Mouse (Mus musculus) neural tube, embryonic 14.5 days (tissue): ENCODE measurements at regions not wholly inside any gene's neighbourhood (a gene's known extent, or its start where the extent isn't known, plus 50 kb on each side); places are given as distances from the start of the nearest gene placed in this dataset.

Experiments
- ATAC-seq: fragments of 200-750 bp; cut with Nextera tagmentation; 2 replicates; pipeline ENCODE4 v1.8.0; 2017; ENCODE audit warnings: low read depth, mild to moderate bottlenecking, moderate TSS enrichment, moderate library complexity
- H3K27ac ChIP-seq: fragments of 300-500 bp; sonication (generic); 2 replicates; pipeline ENCODE4 v1.5.1; 2014; ENCODE audit warnings: low read depth, mild to moderate bottlenecking, control low read depth, low read length, moderate library complexity, mixed read lengths
- H3K27me3 ChIP-seq: fragments of 300-500 bp; sonication (generic); 2 replicates; pipeline ENCODE4 v1.6.1; 2014; ENCODE audit warnings: low read length; ENCODE audit not compliant: control insufficient read depth, insufficient read depth
- H3K36me3 ChIP-seq: fragments of 300-500 bp; sonication (generic); 2 replicates; pipeline ENCODE4 v1.6.1; 2014; ENCODE audit warnings: low read length, mixed read lengths; ENCODE audit not compliant: control insufficient read depth, insufficient read depth
- H3K4me1 ChIP-seq: fragments of 300-500 bp; sonication (generic); 2 replicates; pipeline ENCODE4 v1.6.1; 2014; ENCODE audit warnings: low read length; ENCODE audit not compliant: control insufficient read depth, insufficient read depth
- H3K4me2 ChIP-seq: fragments of 300-500 bp; sonication (generic); 2 replicates; pipeline ENCODE4 v1.6.1; 2014; ENCODE audit warnings: mild to moderate bottlenecking, low read depth, low read length, control low read depth
- H3K4me3 ChIP-seq: fragments of 300-500 bp; sonication (generic); 2 replicates; pipeline ENCODE4 v1.5.1; 2014; ENCODE audit warnings: low read depth, low read length, control low read depth, mixed read lengths
- H3K9ac ChIP-seq: fragments of 300-500 bp; sonication (generic); replicated peaks from 2 replicates; pipeline ENCODE4 v1.6.1; 2014; ENCODE audit warnings: low read depth, mild to moderate bottlenecking, control low read depth, low read length, mixed read lengths
- H3K9me3 ChIP-seq: fragments of 300-500 bp; sonication (generic); 2 replicates; pipeline ENCODE4 v1.6.1; 2016; ENCODE audit warnings: low read length; ENCODE audit not compliant: control insufficient read depth
- WGBS: fragments of 180-500 bp; shearing (Covaris S2); extraction: QIAGEN DNeasy Blood & Tissue Kit; methylation state at CpG from one replicate; pipeline ENCODE4 v1.1.7; 2014; 5-methylcytosine and 5-hydroxymethylcytosine counted together

- Histone ChIP-seq H3K27me3 (no peaks in the 10 kb centered on the region), H3K4me1 (no peaks in the 10 kb centered on the region), H3K9ac (no peak overlapping the region), H3K4me2 (no peak overlapping the region), H3K4me3 (no peak overlapping the region), H3K36me3 (no peaks in the 10 kb centered on the region), H3K9me3 (no peaks in the 10 kb centered on the region), H3K27ac (no peak overlapping the region)
- 85% methylated on average over 11 of the region's 11 CpGs for WGBS
- no peak for ATAC-seq
Measured at GRCm38 (mm10) chr13:52448902-52449301, 82.2 kb downstream of the Diras2 start.

GRCm38 (mm10) chr13:52451486-52451885 is 79.6 kb downstream of the Diras2 start:
- Histone ChIP-seq H3K4me3 (no peak overlapping the region), H3K36me3 (no peaks in the 10 kb centered on the region), H3K9ac (no peak overlapping the region), H3K9me3 (no peaks in the 10 kb centered on the region), H3K27me3 (no peaks in the 10 kb centered on the region), H3K27ac (no peak overlapping the region), H3K4me1 (no peaks in the 10 kb centered on the region), H3K4me2 (no peak overlapping the region)
- no peak for ATAC-seq
- WGBS = 40% methylated on average over 9 of the region's 9 CpGs

- no peak overlapping the region for H3K9ac ChIP-seq
- H3K4me3 ChIP-seq = no peak overlapping the region
- H3K4me2 ChIP-seq = no peak overlapping the region
- no peak overlapping the region for H3K27ac ChIP-seq
- WGBS = 43% methylated on average over 4 of the region's 4 CpGs
- H3K9me3 ChIP-seq = no peaks in the 10 kb centered on the region
- ATAC-seq = no peak
- H3K36me3 ChIP-seq = no peaks in the 10 kb centered on the region
- no peaks in the 10 kb centered on the region for H3K4me1 ChIP-seq
- no peaks in the 10 kb centered on the region for H3K27me3 ChIP-seq
Measured at GRCm38 (mm10) chr13:52452291-52452690, 78.8 kb downstream of the Diras2 start.
